Mouse (Mus musculus): ENCODE measurements at regions not wholly inside any gene's neighbourhood (a gene's known extent, or its start where the extent isn't known, plus 50 kb on each side); places are given as distances from the start of the nearest gene placed in this dataset.

DNA sequence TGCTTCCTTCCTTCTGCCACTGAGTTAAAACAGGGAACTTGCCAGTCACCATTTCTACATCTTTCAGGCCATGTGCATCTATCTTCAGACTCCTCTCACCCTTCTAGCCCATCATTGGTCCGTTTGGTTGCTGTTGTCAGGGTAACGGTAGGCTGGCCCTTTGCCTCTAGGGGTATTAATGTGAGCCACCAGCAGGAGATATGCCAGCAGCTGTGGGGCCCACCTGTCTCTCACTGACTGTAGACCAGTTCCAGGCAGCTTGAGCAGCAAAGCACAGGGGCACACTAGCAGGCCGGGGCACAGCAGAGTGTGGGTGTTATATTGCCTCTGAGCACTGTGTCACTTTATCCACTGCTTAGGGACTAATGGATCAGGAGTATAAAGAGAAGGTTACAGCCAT is 91.3 kb downstream of the Cdc7 start:
- Histone ChIP-seq H3K27ac (replicated peaks) (no peak overlapping the region), H3K9ac (replicated peaks) (no peak overlapping the region), H3K36me3 (no peaks in the 10 kb centered on the region), H3K27me3 (no peaks in the 10 kb centered on the region), H3K4me3 (no peak overlapping the region), H3K4me1 (0 out of 2 replicates have a peak, but pooled peaks cover 2% of the 10 kb centered on the region), H3K9me3 (no peaks in the 10 kb centered on the region), H3K4me2 (replicated peaks) (no peak overlapping the region)
- 37% methylated on average over 3 of the region's 3 CpGs for WGBS
- peak; percentile 53; the same call in 1 of the 2 replicates for ATAC-seq (replicated peaks)
